Mouse (Mus musculus) CD4-positive naive resting alpha-beta T cell, adult 57 days (primary cell): ENCODE data around the gene Mrm1. TPM values are rescaled to one million over a fixed set of nuclear protein-coding genes. Genes with fewer than 3 reads are reported as not detected.

Experiments used
- total RNA-seq: library from RNA; stranded (reverse); gene quantifications from one replicate; pipeline ENCODE4 v1.2.4, GENCODE M21; 2023

Mrm1 gene
- 22.3 TPM for total RNA-seq

GRCm38 (mm10) chr11:84818961-84819692 lies at the start of gene Mrm1:
Gene Mrm1 (minus strand): TSS chr11:84819515.

GRCm38 (mm10) chr11:84828516-84829399 lies 9.4 kb upstream of the Mrm1 start, which contains the start of gene Dhrs11:
Gene Dhrs11 (minus strand): TSS chr11:84828994.

Other genes with a start within 250 kb of the Mrm1 start
- gene Dhrs11, start 9.5 kb upstream of the Mrm1 start, total RNA-seq, result 12.3 TPM
- 166 TPM for gene Ggnbp2, start 51.3 kb upstream of the Mrm1 start, total RNA-seq
- gene Myo19, start 60.6 kb upstream of the Mrm1 start, total RNA-seq, result 20.3 TPM
- 7.3 TPM for gene Pigw, start 60.8 kb upstream of the Mrm1 start, total RNA-seq
- 25.6 TPM for gene Znhit3, start 96.9 kb upstream of the Mrm1 start, total RNA-seq
- gene Car4, start 138.3 kb upstream of the Mrm1 start, total RNA-seq, result not detected